Mouse (Mus musculus) CH12.LX (cell line): ENCODE measurements around the gene Robo2. TPM values are rescaled to one million over a fixed set of nuclear protein-coding genes. Genes with fewer than 3 reads are reported as not detected.

Source experiments
- DNase-seq: peaks from one replicate; pipeline ENCODE4 v3.0.0-alpha.2; 2013; ENCODE audit errors: extremely low read depth
- H3K27ac ChIP-seq: 2 replicates; pipeline ENCODE4 v1.5.1; 2012; ENCODE audit warnings: low read depth, mild to moderate bottlenecking, control low read depth, moderate library complexity; ENCODE audit not compliant: insufficient read depth
- H3K27me3 ChIP-seq: replicated peaks from 2 replicates; pipeline ENCODE3; 2012; ENCODE audit warnings: inconsistent platforms
- H3K36me3 ChIP-seq, 2 experiments: replicated peaks in 1 of 2; 2 replicates each; pipeline versions ENCODE3 to v1.6.1; 2012; ENCODE audit warnings: inconsistent platforms in 1 of 2, low read length in 1 of 2, mild to moderate bottlenecking in 1 of 2, mixed read lengths in 1 of 2, moderate library complexity in 1 of 2; ENCODE audit not compliant: control insufficient read depth in 1 of 2, insufficient read depth in 1 of 2
- H3K4me1 ChIP-seq, 2 experiments: 2 replicates each; pipeline ENCODE4 v1.6.1; 2012; ENCODE audit warnings: inconsistent platforms in 1 of 2, moderate library complexity in 1 of 2; ENCODE audit not compliant: insufficient read depth in 2 of 2, control insufficient read depth in 1 of 2
- H3K4me2 ChIP-seq: 2 replicates; pipeline ENCODE4 v1.6.1; 2012; ENCODE audit warnings: low read depth, mild to moderate bottlenecking, control low read depth; ENCODE audit not compliant: poor library complexity, insufficient read depth, severe bottlenecking
- H3K4me3 ChIP-seq, 3 experiments: fragments of 150-350 bp in 1 of 3; sonication (generic) in 1 of 3; replicated peaks in 1 of 3; 2 replicates each; pipeline versions ENCODE3 to v1.5.1; 2011 to 2012; ENCODE audit warnings: low read depth in 2 of 3, low read length in 2 of 3, mild to moderate bottlenecking in 2 of 3, moderate library complexity in 2 of 3, control low read depth in 1 of 3, improper control_type of control experiment in 1 of 3, inconsistent platforms in 1 of 3, mixed read lengths in 1 of 3; ENCODE audit not compliant: poor library complexity in 1 of 3
- H3K79me2 ChIP-seq: replicated peaks from 2 replicates; pipeline ENCODE4 v1.6.1; 2012; ENCODE audit warnings: mild to moderate bottlenecking, moderate library complexity; ENCODE audit not compliant: control insufficient read depth, poor library complexity, insufficient read depth, severe bottlenecking; ENCODE audit errors: extremely low read depth
- H3K9ac ChIP-seq: 2 replicates; pipeline ENCODE4 v1.6.1; 2012; ENCODE audit warnings: low read depth, mild to moderate bottlenecking, control low read depth, moderate library complexity; ENCODE audit not compliant: insufficient read depth
- H3K9me3 ChIP-seq: replicated peaks from 2 replicates; pipeline ENCODE3; 2012; ENCODE audit warnings: low read length, inconsistent platforms, mixed read lengths
- BHLHE40 ChIP-seq: IDR thresholded peaks from 2 replicates; pipeline ENCODE4 v1.6.1; 2011; ENCODE audit warnings: mild to moderate bottlenecking, low read depth, low read length, improper control_type of control experiment
- CHD2 ChIP-seq: IDR thresholded peaks from 2 replicates; pipeline ENCODE4 v1.6.1; 2011; ENCODE audit warnings: low read length, improper control_type of control experiment
- ELF1 ChIP-seq: IDR thresholded peaks from 2 replicates; pipeline ENCODE4 v1.6.1; 2014; ENCODE audit warnings: low read depth, mild to moderate bottlenecking, inconsistent platforms, low read length, improper control_type of control experiment
- EP300 ChIP-seq: IDR thresholded peaks from 2 replicates; pipeline ENCODE4 v1.6.1; 2011; ENCODE audit warnings: low read length, improper control_type of control experiment
- ETS1 ChIP-seq: conservative IDR thresholded peaks from 2 replicates; pipeline ENCODE4 v1.6.1; 2012; ENCODE audit warnings: low read depth, mild to moderate bottlenecking, inconsistent platforms, low read length, improper control_type of control experiment, moderate library complexity
- HCFC1 ChIP-seq: IDR thresholded peaks from 2 replicates; pipeline ENCODE4 v1.6.1; 2012; ENCODE audit warnings: low read depth, mild to moderate bottlenecking, inconsistent platforms, low read length, improper control_type of control experiment
- MAFK ChIP-seq: IDR thresholded peaks from 2 replicates; pipeline ENCODE4 v1.6.1; 2011; ENCODE audit warnings: low read length, improper control_type of control experiment; ENCODE audit not compliant: insufficient replicate concordance
- NRF1 ChIP-seq: IDR thresholded peaks from 2 replicates; pipeline ENCODE4 v1.6.1; 2014; ENCODE audit warnings: low read depth, mild to moderate bottlenecking, inconsistent platforms, low read length, improper control_type of control experiment, moderate library complexity
- RAD21 ChIP-seq: IDR thresholded peaks from 2 replicates; pipeline ENCODE4 v1.6.1; 2011; ENCODE audit warnings: low read depth, mild to moderate bottlenecking, low read length, improper control_type of control experiment, moderate library complexity
- RCOR1 ChIP-seq: conservative IDR thresholded peaks from 2 replicates; pipeline ENCODE4 v1.6.1; 2012; ENCODE audit warnings: low read depth, mild to moderate bottlenecking, inconsistent platforms, low read length, improper control_type of control experiment
- SMC3 ChIP-seq: IDR thresholded peaks from 2 replicates; pipeline ENCODE4 v1.6.1; 2011; ENCODE audit warnings: low read depth, low read length, improper control_type of control experiment
- USF1 ChIP-seq: IDR thresholded peaks from 2 replicates; pipeline ENCODE4 v1.6.1; 2014; ENCODE audit warnings: low read depth, mild to moderate bottlenecking, inconsistent platforms, low read length, improper control_type of control experiment
- ZKSCAN1 ChIP-seq: IDR thresholded peaks from 2 replicates; pipeline ENCODE4 v1.6.1; 2012; ENCODE audit warnings: low read depth, inconsistent platforms, low read length, improper control_type of control experiment, borderline replicate concordance
- ZMIZ1 ChIP-seq: IDR thresholded peaks from 2 replicates; pipeline ENCODE4 v1.6.1; 2012; ENCODE audit warnings: low read depth, mild to moderate bottlenecking, inconsistent platforms, low read length, improper control_type of control experiment
- dilution Hi-C: fragments of 300-500 bp; cut with MboI; formaldehyde crosslinking; loops from 2 replicates; pipeline ENCODE4 v1.14.3; 2020; ENCODE audit warnings: low sequenced_read_pairs; ENCODE audit not compliant: extremely low pct_unique_long_range_greater_than_20kb, extremely low pct_ligation_motif_present
- in situ Hi-C: fragments of 300-500 bp; cut with MboI; formaldehyde crosslinking; loops from 3 replicates; pipeline ENCODE4 v1.14.3; 2019; ENCODE audit warnings: low sequenced_read_pairs, low pct_ligation_motif_present, low pct_unique_long_range_greater_than_20kb, mixed read lengths
- polyA plus RNA-seq: library from polyadenylated mRNA; unstranded; fragments of >175 nt; gene quantifications from 2 replicates; pipeline ENCODE4 v1.2.1, GENCODE M21; 2012; ENCODE audit warnings: low read depth; ENCODE audit not compliant: insufficient read length
- total RNA-seq, 2 experiments: library from RNA; depleted of rRNA; stranded (reverse); fragments of 300-350 nt in 1 of 2; fragments of >200 nt in 1 of 2; gene quantifications; 2 replicates each; pipeline ENCODE4 v1.2.3; 2012 to 2014

Gene Robo2
- total and polyA plus RNA-seq, 3 experiments: not detected

DNA sequence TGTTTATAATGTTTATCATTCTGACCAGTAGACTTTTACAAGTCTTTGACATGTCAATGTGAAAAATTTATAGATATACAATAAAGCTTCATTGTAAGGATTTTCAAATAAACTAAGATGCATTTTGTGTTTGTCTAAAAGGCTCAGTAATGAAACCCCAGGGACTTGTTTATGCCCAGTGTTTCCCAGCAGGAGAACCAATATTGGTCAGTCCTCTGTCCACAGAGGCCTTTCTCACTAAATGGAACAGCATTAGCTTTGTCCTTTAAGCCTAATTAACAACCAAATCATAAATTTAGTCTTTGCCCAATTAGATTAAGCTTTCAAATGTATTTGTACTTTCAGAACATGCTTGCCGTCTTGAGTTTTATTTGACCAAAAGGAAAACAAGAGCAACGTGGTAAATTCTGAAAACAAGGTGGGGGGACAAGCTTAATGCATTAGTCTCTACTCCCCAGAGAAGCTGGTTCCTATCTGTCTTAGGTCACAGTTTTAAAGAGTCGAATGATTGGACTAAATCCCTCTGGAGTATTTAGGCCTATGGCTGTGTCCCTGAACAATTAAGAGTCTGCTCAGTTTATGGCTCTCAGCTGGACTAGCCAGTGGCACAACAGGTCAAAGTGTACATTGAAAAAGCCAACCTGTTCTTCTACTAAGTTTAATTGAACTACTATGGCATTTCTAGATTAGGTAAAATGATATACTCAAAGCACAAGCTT, 134.6 kb downstream of the Robo2 start:
- Histone ChIP-seq H3K4me3 (no peak overlapping the region), H3K9ac (no peak overlapping the region), H3K4me1 (no peaks in the 10 kb centered on the region), H3K4me2 (no peak overlapping the region), H3K36me3 (no peaks in the 10 kb centered on the region), H3K79me2 (no peaks in the 10 kb centered on the region), H3K27me3 (no peaks in the 10 kb centered on the region), H3K9me3 (peaks cover 53% of the 10 kb centered on the region), H3K27ac (no peak overlapping the region)
- no peak for DNase-seq
- in situ Hi-C loops (no loop called here), dilution Hi-C loops (no loop called here)
- TF ChIP-seq CHD2 (no peak), SMC3 (no peak), MAFK (no peak), BHLHE40 (no peak), NRF1 (no peak)

- in situ Hi-C loops (no loop called here), dilution Hi-C loops (no loop called here)
- no peak overlapping the region for H3K4me3 ChIP-seq
- H3K4me1 ChIP-seq: no peaks in the 10 kb centered on the region
- no peaks in the 10 kb centered on the region for H3K36me3 ChIP-seq
- H3K9me3 ChIP-seq: peaks cover 57% of the 10 kb centered on the region
- TF ChIP-seq RAD21 (no peak), CHD2 (no peak), ZMIZ1 (no peak), ZKSCAN1 (no peak), EP300 (no peak), RCOR1 (no peak), HCFC1 (no peak), ETS1 (no peak), ELF1 (no peak), USF1 (no peak)
- H3K27me3 ChIP-seq: no peaks in the 10 kb centered on the region
- H3K9ac ChIP-seq: no peak overlapping the region
- no peak for DNase-seq
- no peak overlapping the region for H3K4me2 ChIP-seq
- H3K27ac ChIP-seq: no peak overlapping the region
- no peaks in the 10 kb centered on the region for H3K79me2 ChIP-seq
Measured at GRCm38 (mm10) chr16:74274596-74274995, 137.0 kb downstream of the Robo2 start.
